Mouse (Mus musculus) kidney, adult 18-20 months (tissue): ENCODE data around the gene Stxbp3.

Source experiments
- DNase-seq: peaks from one replicate; pipeline ENCODE4 v3.0.0; 2021

Gene Stxbp3

DNA sequence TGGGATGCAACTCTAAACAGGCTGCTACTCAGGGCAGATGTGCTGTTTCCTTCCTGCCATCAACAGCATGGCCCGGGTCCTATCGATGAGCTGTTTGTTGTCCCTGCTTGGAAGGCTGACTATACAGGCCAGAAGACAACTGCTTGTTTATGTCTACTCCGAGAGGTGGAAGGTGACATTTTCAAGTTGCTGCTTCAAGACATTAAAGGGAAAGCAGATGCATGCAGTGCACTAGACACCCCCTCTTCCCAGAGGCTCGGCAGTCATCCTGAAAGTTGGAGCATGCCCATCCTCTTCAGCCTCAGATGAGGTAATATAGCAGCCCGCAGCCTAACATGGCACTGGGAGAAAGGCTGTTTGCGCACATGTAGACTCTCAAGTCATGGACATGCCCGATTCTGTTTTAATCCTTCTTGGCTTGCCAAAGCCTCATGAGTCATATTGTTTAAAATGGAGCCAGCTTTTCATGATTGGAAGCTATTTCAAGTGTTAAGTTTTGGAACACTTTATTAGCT is 77.7 kb downstream of the Stxbp3 start:
- DNase-seq = no peak

DNA sequence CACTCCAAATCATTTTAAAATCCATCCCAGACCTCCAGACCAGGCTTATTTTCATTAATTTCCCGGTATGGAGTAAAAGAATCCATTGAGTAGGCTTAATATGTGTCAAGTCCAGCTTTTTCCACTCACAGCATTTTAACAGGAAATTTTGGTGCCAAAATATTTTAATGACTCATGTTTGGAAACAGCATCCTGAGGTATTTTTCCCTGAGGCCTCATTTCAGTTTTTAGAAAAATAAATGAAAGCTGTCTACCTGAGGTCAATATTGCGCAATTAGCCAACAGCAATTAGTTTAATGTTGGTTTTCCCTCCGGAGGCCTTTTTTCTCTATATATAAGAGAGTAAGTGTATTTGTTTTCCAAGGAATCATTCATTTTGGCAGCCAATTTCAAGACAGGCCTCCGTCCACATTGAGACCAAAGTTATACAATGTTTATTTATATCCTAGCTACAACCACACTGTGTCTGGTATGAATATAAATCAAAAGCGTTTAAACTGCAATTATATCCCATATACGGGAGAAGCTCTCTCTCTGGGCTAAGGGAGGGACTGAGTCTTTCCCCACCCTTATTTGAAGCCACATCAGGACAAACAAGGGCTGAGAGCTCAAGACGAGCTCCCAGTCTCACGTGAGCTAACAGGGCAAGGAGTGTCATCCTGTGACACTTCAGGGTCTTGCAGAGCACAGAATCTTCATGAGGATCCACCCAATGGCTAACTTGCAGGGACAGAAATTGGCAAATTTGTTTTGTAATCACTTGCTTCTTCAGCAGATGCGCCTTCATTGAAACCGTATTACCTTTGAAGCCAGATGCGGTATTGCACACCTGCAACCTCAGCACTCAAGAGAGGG is 80.5 kb downstream of the Stxbp3 start:
- no peak for DNase-seq

DNA sequence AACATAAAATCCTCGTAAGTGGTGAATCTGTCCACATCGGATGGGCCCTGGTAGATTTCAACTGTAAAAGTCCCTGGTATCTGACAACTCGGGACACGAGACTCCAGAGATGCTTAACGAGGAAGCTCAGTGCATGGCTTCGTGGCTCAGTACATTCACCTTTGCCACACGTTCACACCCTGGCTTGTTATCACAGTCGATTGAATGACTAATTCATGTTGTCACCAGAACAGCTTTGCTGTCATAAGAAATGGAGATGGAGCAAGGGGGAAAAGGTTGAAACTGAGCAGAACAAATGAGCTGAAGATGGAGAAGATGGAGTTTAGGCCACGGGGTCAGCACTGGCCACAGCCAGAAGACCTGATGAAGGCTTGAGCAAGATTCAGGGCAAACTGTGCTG is 82.8 kb downstream of the Stxbp3 start:
- no peak for DNase-seq

GRCm38 (mm10) chr3:108756131-108756530 is 84.2 kb downstream of the Stxbp3 start:
- DNase-seq = no peak

- no peak for DNase-seq
These were observed 84.8 kb downstream of the Stxbp3 start for GRCm38 (mm10) chr3:108755542-108755941.

DNA sequence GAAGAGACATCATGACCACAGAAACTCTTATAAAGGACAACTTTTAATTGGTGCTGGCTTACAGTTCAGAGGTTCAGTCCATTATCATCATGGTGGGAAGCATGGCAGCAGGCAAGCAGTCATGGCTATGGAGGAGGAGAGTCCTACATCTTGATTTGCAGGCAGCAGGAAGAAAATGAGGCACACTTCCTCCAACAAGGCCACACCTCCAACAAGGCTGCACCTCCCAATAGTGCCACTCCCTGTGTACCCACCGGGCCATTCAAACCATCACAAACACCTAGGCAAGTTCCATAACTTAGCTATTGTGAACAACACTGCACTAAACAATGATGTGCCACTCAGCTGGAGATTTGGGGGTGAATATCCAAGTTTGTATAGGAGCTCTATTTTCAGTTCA is 85.8 kb downstream of the Stxbp3 start:
- no peak for DNase-seq

DNA sequence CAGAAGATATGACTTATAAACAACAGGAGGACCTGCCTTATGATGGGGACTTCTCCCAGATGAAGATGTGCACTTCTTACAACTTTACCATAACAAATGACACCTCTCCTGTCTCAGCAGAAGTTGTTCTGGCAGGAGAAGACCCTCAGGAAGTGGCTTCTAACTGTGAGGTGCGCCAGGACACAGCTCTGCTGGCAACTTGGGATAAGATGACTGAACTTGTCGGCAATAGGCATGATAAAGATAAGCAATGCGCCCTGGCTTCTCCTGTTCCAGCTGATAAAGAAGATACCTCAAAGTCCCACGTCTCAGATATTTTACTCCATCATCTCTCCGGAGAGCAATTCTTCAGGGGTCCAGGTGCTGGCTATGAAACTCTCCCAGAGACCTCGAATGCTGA is 88.6 kb downstream of the Stxbp3 start:
- no peak for DNase-seq

- no peak for DNase-seq
These were observed 89.3 kb downstream of the Stxbp3 start for GRCm38 (mm10) chr3:108751061-108751460.

- DNase-seq = no peak
These were observed 96.3 kb downstream of the Stxbp3 start for GRCm38 (mm10) chr3:108744060-108744459.
